Mouse (Mus musculus) cerebellum, adult 9-11 months (tissue): ENCODE data around the gene Mtx2.

Experiments
- DNase-seq: peaks from one replicate; pipeline ENCODE4 v3.0.0; 2022

Gene Mtx2

DNA sequence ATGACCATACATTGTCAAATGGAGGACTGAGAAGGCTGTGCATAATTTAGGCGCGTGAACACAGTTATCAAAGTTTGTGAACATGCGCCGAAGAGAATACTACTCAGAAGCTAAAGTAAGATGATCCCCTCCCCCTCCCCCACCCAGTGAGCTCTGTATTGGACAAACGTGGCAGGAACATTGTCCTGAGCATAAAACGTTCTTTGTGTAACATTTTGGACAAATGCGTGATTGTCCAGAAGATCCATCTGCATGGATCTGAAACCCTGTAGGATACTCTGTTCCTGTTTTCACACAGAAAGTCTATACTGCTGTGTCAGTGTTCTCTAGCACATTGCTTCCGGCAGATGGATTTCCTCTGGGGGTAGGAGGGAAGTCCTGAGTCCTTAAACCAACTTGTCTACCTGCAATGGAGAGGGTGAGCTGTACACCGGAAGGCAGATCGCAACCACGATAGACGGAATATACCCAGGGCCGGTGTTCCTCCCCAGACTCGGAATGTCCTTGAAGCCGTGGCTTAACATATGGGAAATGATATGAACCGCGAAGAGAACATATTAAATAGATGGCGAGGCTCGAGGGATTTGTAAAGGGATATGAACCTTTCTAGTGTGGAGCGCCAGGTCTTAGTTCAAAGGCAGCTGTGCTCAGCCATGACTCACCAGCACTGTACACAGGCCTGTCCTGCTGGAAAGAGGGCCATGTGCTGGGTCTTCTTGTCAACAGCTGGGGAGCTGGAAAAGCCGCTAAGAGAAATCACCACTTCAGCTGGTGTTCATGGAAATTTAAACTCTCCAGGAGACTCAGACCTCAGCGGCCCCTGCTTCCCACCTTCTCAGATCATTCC lies 100.6 kb downstream of the Mtx2 start:
- no peak for DNase-seq
